ENCODE assay signal across 24 mouse cellular contexts in genomic region chr6:51898318-51898994, GRCm38 (mm10).
"Had no signal": no experiment of that assay in that cellular context is flagged by ENCODE, and none has a peak within 500 bp of the region (broad histone marks: within the 10 kb centered on the region; RNA-seq: fewer than 3 reads in every experiment).

No protein-coding gene starts in this region.

- ATAC-seq: forebrain, postnatal 0 days; hindbrain, postnatal 0 days; intestine, embryonic 16.5 days had no signal

- H3K27ac ChIP-seq: heart, adult 2 months; heart, embryonic 13.5 days; heart, embryonic 15.5 days; hindbrain, embryonic 13.5 days; hindbrain, embryonic 15.5 days; hindbrain, postnatal 0 days; kidney, postnatal 0 days; limb, embryonic 13.5 days; limb, embryonic 15.5 days had no signal

- H3K4me1 ChIP-seq: hindbrain, embryonic 13.5 days; hindbrain, embryonic 15.5 days; limb, embryonic 13.5 days; limb, embryonic 15.5 days had no signal

- H3K4me3 ChIP-seq: heart, adult 2 months; heart, embryonic 13.5 days; heart, embryonic 15.5 days; hindbrain, embryonic 13.5 days; hindbrain, embryonic 15.5 days; limb, embryonic 13.5 days; limb, embryonic 15.5 days had no signal

- H3K27me3 ChIP-seq: heart, embryonic 13.5 days; heart, embryonic 15.5 days; hindbrain, embryonic 13.5 days; hindbrain, embryonic 15.5 days; limb, embryonic 15.5 days had no signal

- H3K9ac ChIP-seq: forebrain, postnatal 0 days; heart, embryonic 13.5 days; heart, embryonic 15.5 days; hindbrain, embryonic 13.5 days; hindbrain, embryonic 15.5 days; limb, embryonic 13.5 days; limb, embryonic 15.5 days had no signal

- H3K36me3 ChIP-seq: heart, embryonic 13.5 days; heart, embryonic 15.5 days; hindbrain, embryonic 13.5 days; hindbrain, embryonic 15.5 days; limb, embryonic 13.5 days; limb, embryonic 15.5 days had no signal

- H3K4me2 ChIP-seq: heart, embryonic 11.5 days; heart, embryonic 13.5 days; heart, embryonic 15.5 days; hindbrain, embryonic 13.5 days; hindbrain, embryonic 15.5 days; limb, embryonic 13.5 days; limb, embryonic 15.5 days had no signal

- DNase-seq: forebrain, postnatal 0 days; gastrocnemius, postnatal 14 days; gastrocnemius, postnatal 36 days; heart, adult 11 months; heart, adult 2 months; heart, postnatal 14 days; heart, postnatal 36 days; kidney, adult 11 months; kidney, adult 8-10 months; kidney, postnatal 14 days; kidney, postnatal 36 days; layer of hippocampus, adult 9-11 months; layer of hippocampus, postnatal 36 days; left cerebral cortex, postnatal 4 days had no signal

- H3K9me3 ChIP-seq: heart, embryonic 13.5 days; heart, embryonic 15.5 days; hindbrain, embryonic 13.5 days; hindbrain, embryonic 15.5 days; limb, embryonic 13.5 days; limb, embryonic 15.5 days had no signal
